Mouse (Mus musculus): ENCODE data around the gene Map6. TPM values are rescaled to one million over a fixed set of nuclear protein-coding genes. Genes with fewer than 3 reads are reported as not detected.

Gene Map6
- polyA plus RNA-seq, 1 experiment from 2014 or later: 4.9 TPM

GRCm38 (mm10) chr7:99355731-99356131, 88.5 kb downstream of the Map6 start:
- H3K4me1 ChIP-seq (ENCODE audit: control insufficient read depth, insufficient read depth, low read length): peaks cover 45% of the 10 kb centered on the region
- H3K27ac ChIP-seq (ENCODE audit: low read length): peak overlapping the region; percentile 100
- H3K9me3 ChIP-seq (ENCODE audit: control insufficient read depth, low read depth, low read length): no peaks in the 10 kb centered on the region
- no peaks in the 10 kb centered on the region for H3K27me3 ChIP-seq (ENCODE audit: control insufficient read depth, insufficient read depth, low read length)
- H3K4me3 ChIP-seq (ENCODE audit: low read depth, low read length): peak overlapping the region; percentile 11
- peak; percentile 33; the same call in 1 of the 2 replicates for ATAC-seq (ENCODE audit: insufficient number of reproducible peaks, insufficient read depth, low FRiP score, low read depth)
- peaks cover 3% of the 10 kb centered on the region; the same call in 1 of the 2 replicates for H3K36me3 ChIP-seq (ENCODE audit: control insufficient read depth, insufficient read depth, low read length)
- WGBS: 8% methylated on average over 7 of the region's 7 CpGs
- peak overlapping the region; percentile 41; the same call in 1 of the 2 replicates for H3K9ac ChIP-seq (replicated peaks; ENCODE audit: low read depth, low read length)
- peak overlapping the region; percentile 32 for H3K4me2 ChIP-seq (replicated peaks; ENCODE audit: low read depth, low read length)

- 23% methylated on average over 9 of the region's 9 CpGs for whole genome bisulfite sequencing
- H3K36me3 ChIP-seq (ENCODE audit: control insufficient read depth, insufficient read depth, low read length): no peaks in the 10 kb centered on the region
- no peaks in the 10 kb centered on the region for H3K27me3 ChIP-seq (ENCODE audit: control insufficient read depth, insufficient read depth, low read length)
- 0 out of 2 replicates have a peak overlapping the region, but pooled peaks have one; percentile 10 for H3K4me3 ChIP-seq (ENCODE audit: low read depth, low read length)
- peak overlapping the region; percentile 41; the same call in 1 of the 2 replicates for H3K9ac ChIP-seq (replicated peaks; ENCODE audit: low read depth, low read length)
- H3K4me1 ChIP-seq (ENCODE audit: control insufficient read depth, insufficient read depth, low read length): peaks cover 44% of the 10 kb centered on the region
- no peak for ATAC-seq (ENCODE audit: insufficient number of reproducible peaks, insufficient read depth, low FRiP score, low read depth)
- no peaks in the 10 kb centered on the region for H3K9me3 ChIP-seq (ENCODE audit: control insufficient read depth, low read depth, low read length)
- peak overlapping the region; percentile 100 for H3K27ac ChIP-seq (ENCODE audit: low read length)
- H3K4me2 ChIP-seq (replicated peaks; ENCODE audit: low read depth, low read length): peak overlapping the region; percentile 32
Measured at GRCm38 (mm10) chr7:99356244-99356930, 89.1 kb downstream of the Map6 start.

GRCm38 (mm10) chr7:99357201-99357600, 90.0 kb downstream of the Map6 start:
- Histone ChIP-seq H3K27me3 (ENCODE audit: control insufficient read depth, insufficient read depth, low read length) (no peaks in the 10 kb centered on the region), H3K9me3 (ENCODE audit: control insufficient read depth, low read depth, low read length) (no peaks in the 10 kb centered on the region), H3K9ac (replicated peaks; ENCODE audit: low read depth, low read length) (no peak overlapping the region), H3K4me3 (ENCODE audit: low read depth, low read length) (no peak overlapping the region), H3K27ac (ENCODE audit: low read length) (peak overlapping the region; percentile 100), H3K36me3 (ENCODE audit: control insufficient read depth, insufficient read depth, low read length) (no peaks in the 10 kb centered on the region), H3K4me2 (replicated peaks; ENCODE audit: low read depth, low read length) (no peak overlapping the region), H3K4me1 (ENCODE audit: control insufficient read depth, insufficient read depth, low read length) (peaks cover 43% of the 10 kb centered on the region)
- no peak for ATAC-seq (ENCODE audit: insufficient number of reproducible peaks, insufficient read depth, low FRiP score, low read depth)
- 48% methylated on average over 7 of the region's 7 CpGs for WGBS

- Histone ChIP-seq H3K4me1 (ENCODE audit: control insufficient read depth, insufficient read depth, low read length) (peaks cover 43% of the 10 kb centered on the region), H3K36me3 (ENCODE audit: control insufficient read depth, insufficient read depth, low read length) (no peaks in the 10 kb centered on the region), H3K4me3 (ENCODE audit: low read depth, low read length) (no peak overlapping the region), H3K27ac (ENCODE audit: low read length) (no peak overlapping the region), H3K4me2 (replicated peaks; ENCODE audit: low read depth, low read length) (no peak overlapping the region), H3K27me3 (ENCODE audit: control insufficient read depth, insufficient read depth, low read length) (no peaks in the 10 kb centered on the region), H3K9me3 (ENCODE audit: control insufficient read depth, low read depth, low read length) (no peaks in the 10 kb centered on the region; the same call in 1 of the 2 replicates), H3K9ac (replicated peaks; ENCODE audit: low read depth, low read length) (no peak overlapping the region)
- 85% methylated on average over 8 of the region's 8 CpGs for WGBS
- ATAC-seq (ENCODE audit: insufficient number of reproducible peaks, insufficient read depth, low FRiP score, low read depth): no peak
Measured at GRCm38 (mm10) chr7:99358371-99358770, 91.1 kb downstream of the Map6 start.

GRCm38 (mm10) chr7:99360021-99360802, 93.0 kb downstream of the Map6 start:
- peak; percentile 97 for ATAC-seq (ENCODE audit: insufficient number of reproducible peaks, insufficient read depth, low FRiP score, low read depth)
- Histone ChIP-seq H3K27me3 (ENCODE audit: control insufficient read depth, insufficient read depth, low read length) (no peaks in the 10 kb centered on the region), H3K9me3 (ENCODE audit: control insufficient read depth, low read depth, low read length) (no peaks in the 10 kb centered on the region; the same call in 1 of the 2 replicates), H3K36me3 (ENCODE audit: control insufficient read depth, insufficient read depth, low read length) (no peaks in the 10 kb centered on the region), H3K4me2 (replicated peaks; ENCODE audit: low read depth, low read length) (peak overlapping the region; percentile 21; the same call in 1 of the 2 replicates), H3K4me1 (ENCODE audit: control insufficient read depth, insufficient read depth, low read length) (peaks cover 36% of the 10 kb centered on the region), H3K27ac (ENCODE audit: low read length) (peak overlapping the region; percentile 97), H3K4me3 (ENCODE audit: low read depth, low read length) (no peak overlapping the region), H3K9ac (replicated peaks; ENCODE audit: low read depth, low read length) (no peak overlapping the region)
- 9% methylated on average over 10 of the region's 10 CpGs for WGBS

GRCm38 (mm10) chr7:99360803-99361414, 93.7 kb downstream of the Map6 start:
- ATAC-seq (ENCODE audit: insufficient number of reproducible peaks, insufficient read depth, low FRiP score, low read depth): no peak
- peak overlapping the region; percentile 97 for H3K27ac ChIP-seq (ENCODE audit: low read length)
- H3K27me3 ChIP-seq (ENCODE audit: control insufficient read depth, insufficient read depth, low read length): no peaks in the 10 kb centered on the region
- H3K4me1 ChIP-seq (ENCODE audit: control insufficient read depth, insufficient read depth, low read length): peaks cover 31% of the 10 kb centered on the region
- no peak overlapping the region for H3K9ac ChIP-seq (replicated peaks; ENCODE audit: low read depth, low read length)
- no peaks in the 10 kb centered on the region; the same call in 1 of the 2 replicates for H3K9me3 ChIP-seq (ENCODE audit: control insufficient read depth, low read depth, low read length)
- peak overlapping the region; percentile 21; the same call in 1 of the 2 replicates for H3K4me2 ChIP-seq (replicated peaks; ENCODE audit: low read depth, low read length)
- WGBS: 26% methylated on average over 8 of the region's 8 CpGs
- no peak overlapping the region for H3K4me3 ChIP-seq (ENCODE audit: low read depth, low read length)
- H3K36me3 ChIP-seq (ENCODE audit: control insufficient read depth, insufficient read depth, low read length): no peaks in the 10 kb centered on the region

- no peak for ATAC-seq (ENCODE audit: insufficient number of reproducible peaks, insufficient read depth, low FRiP score, low read depth)
- H3K4me2 ChIP-seq (replicated peaks; ENCODE audit: low read depth, low read length): no peak overlapping the region
- no peak overlapping the region for H3K9ac ChIP-seq (replicated peaks; ENCODE audit: low read depth, low read length)
- H3K36me3 ChIP-seq (ENCODE audit: control insufficient read depth, insufficient read depth, low read length): no peaks in the 10 kb centered on the region
- peaks cover 19% of the 10 kb centered on the region for H3K4me1 ChIP-seq (ENCODE audit: control insufficient read depth, insufficient read depth, low read length)
- H3K9me3 ChIP-seq (ENCODE audit: control insufficient read depth, low read depth, low read length): no peaks in the 10 kb centered on the region; the same call in 1 of the 2 replicates
- WGBS: 98% methylated on average over 2 of the region's 2 CpGs
- H3K4me3 ChIP-seq (ENCODE audit: low read depth, low read length): no peak overlapping the region
- no peaks in the 10 kb centered on the region for H3K27me3 ChIP-seq (ENCODE audit: control insufficient read depth, insufficient read depth, low read length)
- H3K27ac ChIP-seq (ENCODE audit: low read length): no peak overlapping the region
Measured at GRCm38 (mm10) chr7:99362137-99362536, 94.9 kb downstream of the Map6 start.

GRCm38 (mm10) chr7:99365069-99365468, 97.8 kb downstream of the Map6 start:
- no peak overlapping the region for H3K4me2 ChIP-seq (replicated peaks; ENCODE audit: low read depth, low read length)
- H3K27ac ChIP-seq (ENCODE audit: low read length): no peak overlapping the region
- H3K4me1 ChIP-seq (ENCODE audit: control insufficient read depth, insufficient read depth, low read length): peaks cover 7% of the 10 kb centered on the region
- H3K27me3 ChIP-seq (ENCODE audit: control insufficient read depth, insufficient read depth, low read length): no peaks in the 10 kb centered on the region
- no peak overlapping the region for H3K4me3 ChIP-seq (ENCODE audit: low read depth, low read length)
- H3K9me3 ChIP-seq (ENCODE audit: control insufficient read depth, low read depth, low read length): no peaks in the 10 kb centered on the region; the same call in 1 of the 2 replicates
- no peak for ATAC-seq (ENCODE audit: insufficient number of reproducible peaks, insufficient read depth, low FRiP score, low read depth)
- H3K9ac ChIP-seq (replicated peaks; ENCODE audit: low read depth, low read length): no peak overlapping the region
- 0% methylated on average over 5 of the region's 5 CpGs for WGBS
- no peaks in the 10 kb centered on the region for H3K36me3 ChIP-seq (ENCODE audit: control insufficient read depth, insufficient read depth, low read length)
